Mouse (Mus musculus): ENCODE measurements around the gene Pacs1.

GRCm38 (mm10) chr19:5201691-5202090 lies 71.2 kb downstream of the Pacs1 start:
- TF ChIP-seq CTCF (IDR thresholded peaks at IDR 0.05; ENCODE audit: low read depth, low read length) (no peak), POLR2A (IDR thresholded peaks at IDR 0.05; ENCODE audit: extremely low read depth, insufficient read depth, low read length) (no peak)

Data from liver, adult 2 months (tissue).